16 mouse cellular contexts compared by ENCODE assay signal in genomic region chr4:31699296-31699695, GRCm38 (mm10).
"Had no signal": no experiment of that assay in that cellular context is flagged by ENCODE, and none has a peak within 500 bp of the region (broad histone marks: within the 10 kb centered on the region; RNA-seq: fewer than 3 reads in every experiment).

No protein-coding gene starts in this region.

- H3K4me1 ChIP-seq: liver, embryonic 15.5 days had no signal

- ATAC-seq: intestine, embryonic 16.5 days; lung, postnatal 0 days had no signal

- H3K27ac ChIP-seq: liver, embryonic 15.5 days; midbrain, embryonic 12.5 days; neural tube, embryonic 15.5 days; stomach, postnatal 0 days had no signal

- DNase-seq: kidney, adult 2 months; left cerebral cortex, postnatal 4 days; lung, adult 2 months; lung, postnatal 36 days; right cerebral cortex, adult 18-20 months; right cerebral cortex, postnatal 25 days; thymus, adult 18-20 months; thymus, postnatal 14 days had no signal

- H3K27me3 ChIP-seq: liver, embryonic 15.5 days; midbrain, embryonic 12.5 days; neural tube, embryonic 15.5 days had no signal

- H3K9ac ChIP-seq: liver, embryonic 15.5 days; midbrain, embryonic 12.5 days; neural tube, embryonic 15.5 days had no signal

- H3K9me3 ChIP-seq: liver, embryonic 15.5 days; midbrain, embryonic 12.5 days; neural tube, embryonic 15.5 days had no signal

- H3K4me3 ChIP-seq: liver, embryonic 15.5 days; midbrain, embryonic 12.5 days; myocyte; neural tube, embryonic 15.5 days had no signal

- H3K4me2 ChIP-seq: liver, embryonic 11.5 days; liver, embryonic 15.5 days; midbrain, embryonic 12.5 days; neural tube, embryonic 15.5 days had no signal

- H3K36me3 ChIP-seq: liver, embryonic 15.5 days; midbrain, embryonic 12.5 days; neural tube, embryonic 15.5 days had no signal
